Mouse (Mus musculus) embryonic facial prominence, embryonic 15.5 days (tissue): ENCODE results near the gene Kremen1. TPM values are rescaled to one million over a fixed set of nuclear protein-coding genes. Genes with fewer than 3 reads are reported as not detected.

Experiments
- ATAC-seq: fragments of 200-750 bp; cut with Nextera tagmentation; 2 replicates; pipeline ENCODE4 v1.8.0; 2017; ENCODE audit warnings: low read depth, moderate TSS enrichment; ENCODE audit not compliant: insufficient number of reproducible peaks, low FRiP score, low TSS enrichment
- H3K27ac ChIP-seq: fragments of 300-500 bp; sonication (generic); replicated peaks from 2 replicates; pipeline ENCODE4 v1.5.1; 2015; ENCODE audit warnings: mild to moderate bottlenecking, inconsistent platforms
- H3K27me3 ChIP-seq: fragments of 300-500 bp; sonication (generic); 2 replicates; pipeline ENCODE4 v1.6.1; 2015; ENCODE audit warnings: inconsistent platforms
- H3K36me3 ChIP-seq: fragments of 300-500 bp; sonication (generic); 2 replicates; pipeline ENCODE4 v1.6.1; 2015; ENCODE audit warnings: mild to moderate bottlenecking, inconsistent platforms
- H3K4me1 ChIP-seq: fragments of 300-500 bp; sonication (generic); 2 replicates; pipeline ENCODE4 v1.6.1; 2015; ENCODE audit warnings: inconsistent platforms
- H3K4me2 ChIP-seq: fragments of 300-500 bp; sonication (generic); replicated peaks from 2 replicates; pipeline ENCODE4 v1.6.1; 2015; ENCODE audit warnings: mild to moderate bottlenecking, inconsistent platforms
- H3K4me3 ChIP-seq: fragments of 300-500 bp; sonication (generic); replicated peaks from 2 replicates; pipeline ENCODE4 v1.5.1; 2015; ENCODE audit warnings: mild to moderate bottlenecking, inconsistent platforms
- H3K9ac ChIP-seq: fragments of 300-500 bp; sonication (generic); 2 replicates; pipeline ENCODE4 v1.6.1; 2015; ENCODE audit warnings: inconsistent platforms
- H3K9me3 ChIP-seq: fragments of 300-500 bp; sonication (generic); replicated peaks from 2 replicates; pipeline ENCODE4 v1.6.1; 2016; ENCODE audit warnings: inconsistent platforms
- WGBS: fragments of 180-500 bp; shearing (Covaris S2); methylation state at CpG from one replicate; pipeline ENCODE4 v1.1.7; 2015; 5-methylcytosine and 5-hydroxymethylcytosine counted together
- polyA plus RNA-seq: library from polyadenylated mRNA; unstranded; fragments of >200 nt; fragmentation: Nextera tagmentation; extraction: Ambion mirVana; gene quantifications from 2 replicates; pipeline ENCODE4 v1.2.1, GENCODE M21; 2015

The Kremen1 gene
- polyA plus RNA-seq, 1 experiment from 2014 or later, result 40.5 TPM

- H3K4me1 ChIP-seq, result peaks cover 7% of the 10 kb centered on the region; the same call in 1 of the 2 replicates
- ATAC-seq, result peak; percentile 43; the same call in 1 of the 2 replicates
- H3K4me3 ChIP-seq, result no peak overlapping the region
- H3K9me3 ChIP-seq, result no peaks in the 10 kb centered on the region
- WGBS, result 70% methylated on average over 20 of the region's 20 CpGs
- peaks cover 63% of the 10 kb centered on the region for H3K36me3 ChIP-seq
- no peak overlapping the region for H3K4me2 ChIP-seq
- peak overlapping the region; percentile 25 for H3K27ac ChIP-seq
- H3K27me3 ChIP-seq, result no peaks in the 10 kb centered on the region
- no peak overlapping the region for H3K9ac ChIP-seq
These were observed 59.3 kb downstream of the Kremen1 start for GRCm38 (mm10) chr11:5201799-5202680.

DNA sequence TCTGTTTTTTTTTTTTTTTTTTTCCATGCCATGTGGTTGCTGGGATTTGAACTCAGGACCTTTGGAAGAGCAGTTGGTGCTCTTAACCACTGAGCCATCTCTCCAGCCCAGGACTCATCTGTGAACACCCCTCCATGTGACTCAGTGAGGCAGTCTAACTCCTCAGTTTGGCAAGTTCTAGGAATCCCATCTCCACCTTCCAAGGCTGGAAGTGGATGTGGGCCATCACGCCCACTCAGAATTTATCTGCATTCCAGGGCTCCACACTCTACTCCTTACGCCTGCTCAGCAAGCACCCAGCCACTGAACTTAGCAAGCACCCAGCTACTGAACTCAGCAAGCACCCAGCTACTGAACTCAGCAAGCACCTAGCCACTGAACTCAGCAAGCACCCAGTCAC lies 61.5 kb downstream of the Kremen1 start:
- ATAC-seq, result no peak
- H3K27me3 ChIP-seq, result no peaks in the 10 kb centered on the region
- WGBS, result 88% methylated on average over 2 of the region's 2 CpGs
- no peak overlapping the region for H3K9ac ChIP-seq
- H3K27ac ChIP-seq, result no peak overlapping the region
- no peak overlapping the region for H3K4me3 ChIP-seq
- peaks cover 7% of the 10 kb centered on the region; the same call in 1 of the 2 replicates for H3K4me1 ChIP-seq
- peaks cover 60% of the 10 kb centered on the region for H3K36me3 ChIP-seq
- no peak overlapping the region for H3K4me2 ChIP-seq
- H3K9me3 ChIP-seq, result no peaks in the 10 kb centered on the region

- H3K9ac ChIP-seq, result no peak overlapping the region
- H3K4me2 ChIP-seq, result no peak overlapping the region
- peaks cover 7% of the 10 kb centered on the region; the same call in 1 of the 2 replicates for H3K4me1 ChIP-seq
- no peak for ATAC-seq
- peaks cover 73% of the 10 kb centered on the region for H3K36me3 ChIP-seq
- WGBS, result 75% methylated on average over 5 of the region's 5 CpGs
- H3K27me3 ChIP-seq, result no peaks in the 10 kb centered on the region
- no peaks in the 10 kb centered on the region for H3K9me3 ChIP-seq
- H3K27ac ChIP-seq, result no peak overlapping the region
- no peak overlapping the region for H3K4me3 ChIP-seq
These were observed 64.3 kb downstream of the Kremen1 start for GRCm38 (mm10) chr11:5197068-5197467.

DNA sequence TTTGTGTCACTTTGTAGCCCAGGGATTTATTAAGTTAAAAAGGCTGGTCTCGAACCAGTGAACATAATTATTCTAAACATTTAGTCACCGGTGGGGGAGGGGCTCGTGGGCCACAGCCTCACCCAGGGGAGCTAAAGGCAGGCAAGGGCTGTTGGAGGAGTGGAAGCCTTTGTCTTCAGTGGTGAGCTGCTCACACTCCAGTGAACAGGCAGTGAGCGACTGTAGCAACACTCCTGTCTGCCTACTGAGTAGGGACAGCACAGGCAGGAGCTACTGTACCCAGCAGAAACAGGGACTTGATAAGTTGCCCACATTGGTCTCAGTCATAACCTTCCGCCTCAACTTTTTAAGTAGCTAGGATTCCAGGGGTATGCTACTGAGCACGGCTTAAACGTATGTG lies 64.8 kb downstream of the Kremen1 start:
- 64% methylated on average over 7 of the region's 7 CpGs for WGBS
- Histone ChIP-seq H3K36me3 (peaks cover 72% of the 10 kb centered on the region), H3K9me3 (no peaks in the 10 kb centered on the region), H3K9ac (no peak overlapping the region), H3K27me3 (no peaks in the 10 kb centered on the region), H3K27ac (no peak overlapping the region), H3K4me3 (no peak overlapping the region), H3K4me2 (no peak overlapping the region), H3K4me1 (peaks cover 5% of the 10 kb centered on the region; the same call in 1 of the 2 replicates)
- ATAC-seq, result no peak

- 56% methylated on average over 1 of the region's 1 CpGs for WGBS
- H3K36me3 ChIP-seq, result peaks cover 51% of the 10 kb centered on the region
These were observed 67.8 kb downstream of the Kremen1 start for GRCm38 (mm10) chr11:5193576-5193881.

GRCm38 (mm10) chr11:5192840-5193575 lies 68.3 kb downstream of the Kremen1 start:
- WGBS, result 76% methylated on average over 8 of the region's 8 CpGs
- no peak overlapping the region for H3K4me3 ChIP-seq
- H3K9ac ChIP-seq, result no peak overlapping the region
- 0 out of 2 replicates have a peak, but pooled peaks have one; percentile 16 for ATAC-seq
- peaks cover 46% of the 10 kb centered on the region for H3K36me3 ChIP-seq
- no peaks in the 10 kb centered on the region for H3K9me3 ChIP-seq
- H3K4me1 ChIP-seq, result peaks cover 18% of the 10 kb centered on the region
- H3K27me3 ChIP-seq, result no peaks in the 10 kb centered on the region
- H3K27ac ChIP-seq, result peak overlapping the region; percentile 0; the same call in 1 of the 2 replicates
- H3K4me2 ChIP-seq, result no peak overlapping the region

More at GRCm38 (mm10) chr11:5193576-5193881, 67.8 kb downstream of the Kremen1 start:
- H3K4me2 ChIP-seq, result no peak overlapping the region
- no peak overlapping the region for H3K4me3 ChIP-seq
- no peaks in the 10 kb centered on the region for H3K27me3 ChIP-seq
- ATAC-seq, result no peak
- peak overlapping the region; percentile 0; the same call in 1 of the 2 replicates for H3K27ac ChIP-seq
- peaks cover 18% of the 10 kb centered on the region for H3K4me1 ChIP-seq
- no peaks in the 10 kb centered on the region for H3K9me3 ChIP-seq
- H3K9ac ChIP-seq, result no peak overlapping the region

GRCm38 (mm10) chr11:5192084-5192516 lies 69.3 kb downstream of the Kremen1 start:
- peaks cover 40% of the 10 kb centered on the region for H3K36me3 ChIP-seq
- no peaks in the 10 kb centered on the region for H3K27me3 ChIP-seq
- no peak overlapping the region for H3K4me2 ChIP-seq
- peak overlapping the region; percentile 18; the same call in 1 of the 2 replicates for H3K27ac ChIP-seq
- peaks cover 18% of the 10 kb centered on the region; the same call in 1 of the 2 replicates for H3K4me1 ChIP-seq
- H3K9ac ChIP-seq, result no peak overlapping the region
- 61% methylated on average over 9 of the region's 9 CpGs for WGBS
- H3K4me3 ChIP-seq, result no peak overlapping the region
- no peaks in the 10 kb centered on the region for H3K9me3 ChIP-seq
- peak; percentile 48 for ATAC-seq

DNA sequence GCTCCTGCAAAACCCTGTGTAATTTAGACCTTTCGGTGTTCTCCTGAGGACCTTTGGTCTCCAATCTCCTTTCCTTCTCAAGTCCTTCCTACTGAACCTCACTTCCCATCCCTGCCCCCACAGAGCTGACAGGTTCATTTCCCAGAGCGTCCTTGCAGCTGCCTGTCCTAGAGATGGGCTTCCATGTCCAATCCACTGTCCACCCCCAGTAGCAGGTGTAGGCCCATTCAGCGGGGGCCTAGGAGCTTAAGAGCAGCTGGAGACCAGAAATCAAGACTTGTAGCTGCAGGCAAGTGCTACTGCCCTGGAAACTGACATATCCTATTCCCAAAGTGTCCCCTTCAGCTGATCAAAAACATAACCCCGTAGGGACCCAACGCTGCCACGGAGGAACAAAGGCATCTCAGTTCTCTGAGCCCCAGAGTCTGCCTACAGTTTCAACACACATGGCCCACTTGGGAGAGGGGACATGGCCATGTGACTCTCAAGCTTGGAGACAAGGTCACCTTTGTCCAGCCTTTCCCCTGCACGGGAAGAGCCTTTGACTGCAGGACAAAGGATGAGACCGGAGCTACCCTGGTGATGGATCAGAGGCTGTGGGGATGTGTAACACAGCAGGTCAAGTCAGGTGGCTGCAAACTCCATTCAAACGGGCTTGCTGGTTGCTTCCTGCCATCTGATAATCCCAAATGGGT lies 72.0 kb downstream of the Kremen1 start:
- Histone ChIP-seq H3K4me1 (peaks cover 33% of the 10 kb centered on the region), H3K36me3 (peaks cover 20% of the 10 kb centered on the region), H3K9me3 (no peaks in the 10 kb centered on the region), H3K4me3 (no peak overlapping the region), H3K4me2 (no peak overlapping the region), H3K27ac (no peak overlapping the region), H3K27me3 (no peaks in the 10 kb centered on the region), H3K9ac (no peak overlapping the region)
- 43% methylated on average over 9 of the region's 9 CpGs for WGBS
- ATAC-seq, result no peak

- Histone ChIP-seq H3K36me3 (peaks cover 8% of the 10 kb centered on the region; the same call in 1 of the 2 replicates), H3K4me3 (no peak overlapping the region), H3K4me2 (no peak overlapping the region), H3K4me1 (peaks cover 42% of the 10 kb centered on the region), H3K27ac (no peak overlapping the region), H3K9ac (no peak overlapping the region), H3K9me3 (no peaks in the 10 kb centered on the region), H3K27me3 (no peaks in the 10 kb centered on the region)
- 86% methylated on average over 4 of the region's 4 CpGs for WGBS
- ATAC-seq, result no peak
These were observed 73.2 kb downstream of the Kremen1 start for GRCm38 (mm10) chr11:5188170-5188569.

DNA sequence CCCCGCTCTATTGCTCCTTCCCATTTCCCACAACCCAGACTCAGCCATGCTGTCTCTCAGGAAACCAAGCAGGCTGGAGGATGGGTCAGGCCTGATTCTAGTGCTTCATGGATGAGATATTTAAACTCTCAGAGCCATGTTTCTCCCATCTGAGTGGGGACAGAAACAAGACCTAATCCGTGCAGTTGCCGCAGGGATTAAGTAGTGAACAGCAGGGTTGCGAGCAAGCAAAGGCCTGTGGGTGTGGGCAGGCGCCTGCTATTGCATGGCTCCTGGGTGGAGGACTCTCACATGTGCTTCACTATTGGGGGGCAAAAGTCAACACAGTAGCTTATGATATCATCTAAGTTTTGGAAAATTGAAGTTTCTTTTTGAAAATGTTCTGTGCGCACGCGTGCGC lies 76.5 kb downstream of the Kremen1 start:
- Histone ChIP-seq H3K36me3 (no peaks in the 10 kb centered on the region), H3K4me2 (peak overlapping the region; percentile 24; the same call in 1 of the 2 replicates), H3K4me3 (no peak overlapping the region), H3K9ac (no peak overlapping the region), H3K27me3 (no peaks in the 10 kb centered on the region), H3K4me1 (peaks cover 36% of the 10 kb centered on the region), H3K27ac (peak overlapping the region; percentile 87), H3K9me3 (no peaks in the 10 kb centered on the region)
- ATAC-seq, result 0 out of 2 replicates have a peak, but pooled peaks have one; percentile 30
- WGBS, result 65% methylated on average over 8 of the region's 9 CpGs

GRCm38 (mm10) chr11:5184250-5184649 lies 77.1 kb downstream of the Kremen1 start:
- peaks cover 36% of the 10 kb centered on the region for H3K4me1 ChIP-seq
- no peaks in the 10 kb centered on the region for H3K27me3 ChIP-seq
- H3K27ac ChIP-seq, result peak overlapping the region; percentile 87
- no peak overlapping the region for H3K4me3 ChIP-seq
- peak; percentile 78 for ATAC-seq
- no peak overlapping the region for H3K9ac ChIP-seq
- H3K4me2 ChIP-seq, result peak overlapping the region; percentile 24; the same call in 1 of the 2 replicates
- 12% methylated on average over 9 of the region's 9 CpGs for WGBS
- H3K9me3 ChIP-seq, result no peaks in the 10 kb centered on the region
- no peaks in the 10 kb centered on the region for H3K36me3 ChIP-seq
